Mouse (Mus musculus) adrenal gland, postnatal 14 days (tissue): ENCODE results near the gene Lrrc41. TPM values are rescaled to one million over a fixed set of nuclear protein-coding genes. Genes with fewer than 3 reads are reported as not detected.
A peak's percentile ranks its signal among the peaks of the same experiment; 100 is the strongest.

ENCODE experiments used
- DNase-seq: peaks from one replicate; pipeline ENCODE4 v3.0.0; 2021; ENCODE audit warnings: mixed read lengths
- long read RNA-seq, 2 experiments: library from polyadenylated mRNA; stranded (forward); transcript quantifications; one replicate each; pipeline ENCODE4 v2.0.0; 2021
- total RNA-seq: library from RNA; stranded (reverse); gene quantifications from 2 replicates; pipeline ENCODE4 v1.2.3, GENCODE M21; 2021

Gene Lrrc41
- 61.8 and 67.4 TPM in 2 replicates for total RNA-seq
- long read RNA-seq, experiment 1, transcript Lrrc41-201 (10 exons, 3,065 nt), result major isoform, 44 of 65 reads
- long read RNA-seq, experiment 1, partial matches to known transcripts, result 13 of 65 reads
- long read RNA-seq, experiment 1, other reads (novel, unspliced or antisense), result 8 of 65 reads
- long read RNA-seq, experiment 2, transcript Lrrc41-201 (10 exons, 3,065 nt), result major isoform, 42 of 61 reads
- long read RNA-seq, experiment 2, partial matches to known transcripts, result 15 of 61 reads
- long read RNA-seq, experiment 2, other reads (novel, unspliced or antisense), result 4 of 61 reads

DNA sequence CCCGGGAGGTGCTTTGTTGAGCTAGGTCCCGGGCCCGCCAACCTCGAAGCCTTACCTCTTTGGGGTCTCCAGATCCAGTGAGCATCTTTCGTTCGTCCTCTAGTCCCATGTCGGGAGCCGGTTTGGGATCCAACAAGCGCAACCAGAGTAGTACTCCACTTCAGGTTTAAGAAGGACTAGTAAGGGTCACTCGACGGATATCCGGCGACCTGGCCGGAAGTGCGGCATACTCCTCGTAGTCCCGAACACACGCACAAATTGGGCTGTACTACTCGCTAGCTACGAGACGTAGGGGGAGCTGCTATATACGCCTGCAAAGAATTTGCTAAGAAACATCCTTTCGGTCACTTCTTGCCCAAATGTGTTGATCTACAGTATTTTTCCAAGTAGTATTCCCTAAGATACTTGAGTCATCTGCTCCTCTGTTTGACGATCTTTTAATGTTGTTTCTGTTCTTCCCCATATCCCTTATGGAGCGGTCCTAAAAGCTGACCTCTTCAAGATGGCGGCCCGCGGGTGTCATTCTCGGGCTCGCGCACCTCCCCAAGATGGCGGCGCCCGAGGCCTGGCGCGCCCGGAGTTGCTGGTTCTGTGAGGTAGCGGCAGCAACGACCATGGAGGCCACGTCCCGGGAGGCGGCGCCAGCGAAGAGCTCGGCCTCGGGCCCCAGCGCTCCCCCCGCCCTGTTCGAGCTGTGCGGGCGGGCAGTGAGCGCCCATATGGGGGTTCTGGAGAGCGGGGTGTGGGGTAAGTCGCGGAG lies at the start of gene Lrrc41, which contains the start of gene Uqcrh:
Gene Lrrc41, plus strand, starts transcription at position 409 of the 760 bp plus-strand sequence.
Gene Uqcrh, minus strand, starts transcription at position 211 of the 760 bp plus-strand sequence.
- peak; percentile 97 for DNase-seq

GRCm38 (mm10) chr4:116032906-116033305 lies 42.2 kb upstream of the Lrrc41 start:
- no peak for DNase-seq

DNA sequence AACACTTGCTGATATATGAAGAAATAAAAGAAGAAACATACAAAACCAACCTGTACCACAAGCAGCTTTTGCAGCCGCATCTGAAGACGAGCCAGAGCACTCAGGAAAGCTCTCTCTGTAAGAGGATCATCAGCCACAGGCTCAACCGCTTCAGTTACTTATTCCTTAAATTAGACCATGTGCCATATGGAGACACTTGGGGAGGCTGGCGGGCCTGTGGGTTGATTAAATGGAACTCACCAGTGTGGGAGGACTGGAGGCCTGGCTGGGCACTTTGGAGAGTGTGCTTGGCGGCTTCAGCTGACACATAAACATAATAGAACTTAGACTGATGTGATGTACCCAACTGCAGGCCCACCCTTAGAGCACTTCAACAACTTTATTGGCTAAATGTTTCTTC lies 41.7 kb upstream of the Lrrc41 start:
- no peak for DNase-seq

GRCm38 (mm10) chr4:116040466-116040865 lies 34.6 kb upstream of the Lrrc41 start:
- DNase-seq, result no peak

- DNase-seq, result no peak
These were observed 32.9 kb upstream of the Lrrc41 start for GRCm38 (mm10) chr4:116042186-116042585.

DNA sequence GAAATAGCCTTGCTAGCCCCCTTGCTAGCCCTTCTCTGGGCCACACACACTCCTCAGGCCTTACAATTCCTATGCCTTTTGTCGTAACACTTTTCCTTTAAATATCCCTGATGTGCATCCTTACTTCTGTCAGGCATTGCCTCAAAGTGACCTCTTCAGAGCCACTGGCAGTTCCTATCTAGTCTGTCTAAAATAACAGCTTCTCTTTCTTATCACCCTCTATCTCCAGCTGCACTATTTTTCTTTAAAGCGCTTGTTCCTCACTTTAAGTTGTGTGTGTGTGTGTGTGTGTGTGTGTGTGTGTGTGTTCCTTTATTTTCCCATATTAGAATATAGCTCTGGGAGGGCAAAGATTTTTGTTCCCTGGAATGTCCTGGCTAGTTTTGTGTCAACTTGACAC lies 28.5 kb upstream of the Lrrc41 start:
- no peak for DNase-seq

- DNase-seq, result no peak
These were observed 27.4 kb upstream of the Lrrc41 start for GRCm38 (mm10) chr4:116047681-116048080.

DNA sequence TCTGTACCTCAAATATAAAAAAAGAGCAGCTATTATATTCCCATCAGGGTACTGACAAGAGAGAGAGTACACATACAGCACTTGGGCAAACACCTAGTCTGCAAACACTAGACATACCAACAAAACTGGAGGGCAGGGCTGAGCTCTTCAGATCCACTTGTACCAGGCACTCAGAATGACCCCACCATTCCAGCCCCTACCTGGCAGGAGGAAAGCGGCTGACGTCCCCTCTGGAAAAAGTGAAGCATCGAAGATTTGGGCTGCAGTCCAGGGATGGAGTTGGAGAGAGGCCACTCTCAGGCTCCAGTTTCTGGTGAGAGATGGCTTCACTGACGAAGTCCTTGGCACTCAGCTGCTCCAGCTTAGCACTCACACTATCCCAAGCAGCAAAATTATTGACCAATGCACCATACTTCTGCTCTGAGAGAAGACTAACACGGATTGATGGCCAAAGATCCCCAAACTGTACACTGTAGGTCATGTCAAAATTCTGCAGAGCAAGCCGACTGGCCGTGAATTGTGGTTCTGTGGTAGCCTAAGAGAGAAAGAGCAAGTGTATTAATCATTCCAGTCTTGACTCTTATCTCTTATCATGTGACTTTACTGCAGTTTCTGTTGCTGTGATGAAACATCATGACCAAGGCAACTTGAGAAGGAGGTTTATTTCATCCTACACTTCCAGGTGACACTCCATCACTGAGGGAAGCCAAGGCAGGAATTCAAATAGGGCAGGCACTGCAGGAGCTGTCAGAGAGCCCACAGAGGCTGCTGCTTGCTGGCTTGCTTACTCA lies 26.7 kb upstream of the Lrrc41 start:
- peak; percentile 37 for DNase-seq

DNA sequence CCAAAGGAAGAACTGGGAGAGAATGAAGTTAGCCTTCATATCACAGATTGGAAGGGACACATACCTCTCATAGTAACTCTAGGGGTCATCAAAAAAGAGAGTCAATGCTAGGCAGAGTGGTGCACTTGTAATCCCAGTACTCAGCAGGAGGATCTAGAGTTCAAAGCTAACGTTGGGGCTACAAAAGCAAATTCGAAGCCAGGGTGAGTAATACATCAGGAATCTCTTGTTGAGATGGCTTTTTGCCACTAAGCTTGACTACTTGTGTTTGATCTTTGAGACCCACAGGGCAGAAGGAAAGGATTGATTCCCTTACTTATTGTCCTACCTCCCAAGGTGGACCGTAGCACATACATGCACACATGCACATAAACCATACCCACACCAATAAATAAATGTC lies 25.9 kb upstream of the Lrrc41 start:
- no peak for DNase-seq

GRCm38 (mm10) chr4:116052526-116053293 lies 22.4 kb upstream of the Lrrc41 start:
- DNase-seq, result peak; percentile 32

GRCm38 (mm10) chr4:116053399-116053961 lies 21.6 kb upstream of the Lrrc41 start, which contains the start of gene Nsun4:
Gene Nsun4, minus strand, starts transcription at chr4:116053876.
- DNase-seq, result peak; percentile 95

GRCm38 (mm10) chr4:116057559-116057958 lies 17.5 kb upstream of the Lrrc41 start:
- no peak for DNase-seq

GRCm38 (mm10) chr4:116059012-116059726 lies 15.9 kb upstream of the Lrrc41 start:
- no peak for DNase-seq

DNA sequence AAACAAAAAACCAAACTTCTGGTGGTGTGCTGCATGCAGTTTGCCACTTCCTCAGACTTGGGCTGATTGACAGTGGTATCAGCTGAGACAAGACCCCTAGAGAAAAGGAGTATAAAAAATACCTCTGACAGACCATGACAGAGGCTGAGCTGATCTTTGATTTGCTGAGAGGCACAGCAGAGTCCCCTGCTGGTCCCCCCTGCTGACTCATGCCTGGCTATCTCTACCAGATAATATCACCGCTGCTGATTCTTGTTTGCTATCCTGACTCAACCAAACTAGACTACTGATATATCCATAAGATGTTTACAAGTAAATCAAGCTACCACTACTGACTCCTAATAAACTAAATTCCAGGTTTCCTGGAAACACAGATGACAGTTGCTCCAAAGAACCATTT lies 11.2 kb upstream of the Lrrc41 start:
- no peak for DNase-seq

DNA sequence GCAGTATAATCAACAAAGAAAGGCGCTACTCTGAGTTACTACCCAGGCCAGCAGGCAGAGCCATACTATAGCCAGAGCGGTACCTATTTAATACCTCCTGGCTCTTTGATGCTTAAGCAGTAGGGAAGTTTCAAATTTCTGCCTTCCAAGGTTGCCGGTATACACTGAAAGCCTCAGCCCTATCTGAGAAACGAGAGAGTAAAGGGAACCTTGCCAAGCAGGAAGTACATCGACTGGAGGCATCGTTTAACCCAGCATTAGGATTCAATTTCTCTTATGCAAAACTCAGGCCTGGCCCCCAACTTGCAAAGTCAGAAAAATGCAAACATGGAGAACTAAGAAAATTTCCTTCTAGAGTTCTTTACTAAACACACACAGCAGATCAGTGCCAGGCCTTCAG lies 5.0 kb upstream of the Lrrc41 start:
- DNase-seq, result no peak

DNA sequence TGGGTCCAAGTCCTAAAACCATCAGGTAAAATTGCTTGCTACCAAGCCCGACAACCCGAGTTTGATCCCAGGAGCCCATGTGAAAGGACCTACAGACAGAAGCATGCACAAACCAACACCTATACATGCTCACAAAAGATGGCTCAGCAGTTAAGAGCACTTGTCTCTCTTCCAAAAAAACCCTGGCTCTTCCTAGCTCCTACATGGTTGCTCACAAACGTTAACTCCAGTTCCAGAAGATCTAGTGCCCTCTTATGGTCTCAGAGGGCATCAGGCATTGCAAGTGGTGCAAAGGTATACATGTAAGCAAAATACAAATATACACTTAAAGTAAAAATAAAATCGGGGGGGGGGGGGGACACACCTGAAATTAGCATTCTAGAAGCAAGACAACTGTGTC lies 1.9 kb upstream of the Lrrc41 start:
- no peak for DNase-seq

DNA sequence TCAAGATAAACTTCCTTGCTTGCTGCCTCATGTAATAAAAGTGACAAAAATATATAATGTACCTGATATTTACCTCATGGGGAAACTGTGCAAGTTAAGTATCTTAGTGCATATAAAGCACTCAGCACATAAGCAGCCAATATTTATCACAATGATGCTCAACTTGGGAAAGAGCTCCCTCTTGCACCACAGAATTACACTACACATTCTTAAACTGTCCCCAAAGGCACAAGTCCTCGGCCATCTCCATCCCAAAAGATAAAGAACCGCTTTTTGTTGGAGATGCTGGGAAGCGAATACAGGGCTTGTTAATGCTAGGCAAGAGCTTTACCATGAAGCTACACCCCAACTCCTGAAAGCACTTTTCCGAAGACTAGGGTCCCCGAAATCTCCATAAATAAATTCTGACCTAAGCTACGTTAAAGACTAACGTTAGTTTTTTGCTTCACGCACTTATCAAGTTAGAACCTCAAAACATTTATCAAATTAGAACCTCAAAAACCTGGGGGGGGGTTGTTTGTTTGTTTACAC lies 859 bp upstream of the Lrrc41 start:
- no peak for DNase-seq

- peak; percentile 85 for DNase-seq
These were observed 731 bp downstream of the Lrrc41 start for GRCm38 (mm10) chr4:116075631-116076368.

DNA sequence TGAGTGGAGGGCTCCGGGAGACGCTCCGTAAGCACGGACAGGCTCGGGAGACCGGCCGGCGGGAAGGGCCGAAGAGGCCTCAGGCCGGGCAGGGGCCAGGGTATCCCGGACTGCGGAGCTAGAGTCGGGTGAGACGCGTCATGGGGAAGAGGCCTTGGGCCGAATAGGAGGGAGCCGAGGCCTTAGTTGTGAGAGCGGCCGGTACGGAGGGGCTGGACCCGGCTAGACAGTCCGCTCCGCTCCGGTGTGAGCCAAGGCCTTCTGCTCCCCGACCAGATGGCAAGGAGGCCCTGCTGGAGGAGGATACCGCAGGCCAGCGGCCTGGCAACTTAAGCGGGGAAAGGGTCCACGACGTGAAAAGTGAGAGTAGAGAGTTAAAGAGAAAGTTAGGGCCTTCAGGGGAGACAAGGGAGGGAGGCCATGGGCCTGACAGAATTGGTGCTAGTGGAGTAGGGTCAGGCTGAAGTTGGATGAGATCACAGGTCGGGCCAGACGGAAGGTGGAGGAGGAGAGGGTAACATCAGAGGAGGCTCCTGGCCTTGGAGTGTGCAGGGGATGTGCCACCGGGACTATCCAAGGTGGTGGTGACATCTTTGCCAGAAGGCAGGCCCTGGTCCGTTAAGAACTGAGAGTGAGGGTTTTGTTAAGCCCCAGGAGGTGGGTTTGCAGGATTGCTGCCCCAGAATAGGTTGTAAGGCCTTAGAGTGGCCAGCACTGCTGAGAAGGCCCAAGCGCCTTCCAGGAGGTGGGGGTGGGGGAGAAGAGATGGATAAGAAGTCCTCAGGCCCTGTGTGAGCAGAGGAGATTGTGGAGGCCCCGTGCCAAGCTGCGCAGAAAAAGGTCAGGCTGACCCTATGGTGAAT lies 1.5 kb downstream of the Lrrc41 start:
- peak; percentile 72 for DNase-seq
